Mouse (Mus musculus) erythroblast, adult 5-6 weeks (primary cell): ENCODE measurements around the gene Fndc10. TPM values are rescaled to one million over a fixed set of nuclear protein-coding genes. Genes with fewer than 3 reads are reported as not detected.
"Not testable (repeated sequence)": the region's sequence is repeated elsewhere in the genome, so short reads cannot be mapped to it uniquely, and the experiment has no call there.

ENCODE experiments used
- ATAC-seq: replicated peaks from 2 replicates; pipeline ENCODE4 v1.8.0; 2016; ENCODE audit warnings: moderate number of reproducible peaks, mild to moderate bottlenecking, moderate TSS enrichment, inconsistent platforms; ENCODE audit not compliant: poor library complexity, low FRiP score, severe bottlenecking
- total RNA-seq, 2 experiments: library from RNA; stranded (forward) in 1 of 2; stranded (reverse) in 1 of 2; fragments of 150-400 nt in 1 of 2; fragments of 200-764, 138-1000 nt in 1 of 2; gene quantifications; 2 replicates each; pipeline versions ENCODE4 v1.2.3 to v1.2.4; 2015 to 2017; ENCODE audit warnings: low replicate concordance in 2 of 2

Gene Fndc10
- total RNA-seq, 2 experiments from 2014 or later, result 0.09 TPM; not detected in 1

- peak; percentile 43; the same call in 1 of the 2 replicates for ATAC-seq
Measured at GRCm38 (mm10) chr4:155675991-155676390, 18.2 kb upstream of the Fndc10 start.

- not testable (repeated sequence) for ATAC-seq
Measured at GRCm38 (mm10) chr4:155683670-155684277, 10.4 kb upstream of the Fndc10 start.

GRCm38 (mm10) chr4:155687764-155688163 lies 6.4 kb upstream of the Fndc10 start:
- not testable (repeated sequence) for ATAC-seq

- no peak for ATAC-seq
Measured at GRCm38 (mm10) chr4:155690571-155691375, 3.4 kb upstream of the Fndc10 start.

- ATAC-seq, result no peak
Measured at GRCm38 (mm10) chr4:155692421-155692820, 1.7 kb upstream of the Fndc10 start.

GRCm38 (mm10) chr4:155694482-155695401 lies 600 bp downstream of the Fndc10 start:
- no peak for ATAC-seq

GRCm38 (mm10) chr4:155695531-155696062 lies 1.5 kb downstream of the Fndc10 start:
- ATAC-seq, result no peak

GRCm38 (mm10) chr4:155696261-155697255 lies 2.4 kb downstream of the Fndc10 start:
- no peak for ATAC-seq

- ATAC-seq, result no peak
Measured at GRCm38 (mm10) chr4:155700425-155700824, 6.3 kb downstream of the Fndc10 start.

- ATAC-seq, result no peak
Measured at GRCm38 (mm10) chr4:155703425-155703929, 9.3 kb downstream of the Fndc10 start.

GRCm38 (mm10) chr4:155704721-155705591 lies 10.8 kb downstream of the Fndc10 start, which contains the start of gene Ssu72:
Gene Ssu72 (plus strand): TSS chr4:155704800.
- peak; percentile 88 for ATAC-seq

GRCm38 (mm10) chr4:155705592-155705929 lies 11.4 kb downstream of the Fndc10 start:
- ATAC-seq, result peak; percentile 56

GRCm38 (mm10) chr4:155708582-155708981 lies 14.4 kb downstream of the Fndc10 start:
- ATAC-seq, result no peak

- ATAC-seq, result no peak
Measured at GRCm38 (mm10) chr4:155708988-155709387, 14.8 kb downstream of the Fndc10 start.

GRCm38 (mm10) chr4:155710521-155711252 lies 16.5 kb downstream of the Fndc10 start:
- ATAC-seq, result no peak

GRCm38 (mm10) chr4:155721668-155722083 lies 27.5 kb downstream of the Fndc10 start:
- peak; percentile 69 for ATAC-seq

- no peak for ATAC-seq
Measured at GRCm38 (mm10) chr4:155727993-155728392, 33.9 kb downstream of the Fndc10 start.
